ENCODE assay signal across 8 mouse cellular contexts in genomic region chr19:32169634-32170540, GRCm38 (mm10).
A peak's percentile ranks its signal among the peaks of the same experiment; 100 is the strongest.
DNase-seq lines count a peak whose midpoint lies in the region; ATAC-seq and TF ChIP-seq lines count a peak whose summit lies in the region.

No protein-coding gene starts in this region.

- peak; percentile 64 for TF ChIP-seq CTCF in left cerebral cortex, adult 2 months (IDR thresholded peaks at IDR 0.05)
- TF ChIP-seq CTCF in stomach, postnatal 0 days (IDR thresholded peaks at IDR 0.05; ENCODE audit: low read depth), result peak; percentile 77

- no peak overlapping the region for H3K4me3 ChIP-seq in kidney, embryonic 14.5 days (ENCODE audit: low read length)
- H3K4me3 ChIP-seq in forebrain, embryonic 13.5 days, result no peak overlapping the region
- H3K4me3 ChIP-seq in left cerebral cortex, adult 2 months, result no peak overlapping the region
- no peak overlapping the region for H3K4me3 ChIP-seq in myocyte
- H3K4me3 ChIP-seq in stomach, postnatal 0 days (ENCODE audit: low read depth, low read length), result no peak overlapping the region

- intact Hi-C loops in heart, postnatal 10 days (cut with DNase I), result loop anchor here (1.0 to 5.0 kb wide), 3 partner anchors 152 to 317 kb away; partner anchors contain the start of genes Minpp1 and Sgms1
- intact Hi-C loops in left cerebral cortex, adult 2 months (cut with DNase I), result loop anchor here (2.0 to 5.0 kb wide), 3 partner anchors 153 to 317 kb away; partner anchors contain the start of genes Minpp1 and Sgms1

- no peaks in the 10 kb centered on the region for H3K36me3 ChIP-seq in kidney, embryonic 14.5 days (ENCODE audit: control insufficient read depth, insufficient read depth, low read length)
- no peaks in the 10 kb centered on the region for H3K36me3 ChIP-seq in forebrain, embryonic 13.5 days (ENCODE audit: poor library complexity, severe bottlenecking)
- H3K36me3 ChIP-seq in myocyte (ENCODE audit: control insufficient read depth, insufficient read depth), result no peaks in the 10 kb centered on the region
- no peaks in the 10 kb centered on the region for H3K36me3 ChIP-seq in stomach, postnatal 0 days (ENCODE audit: control insufficient read depth, insufficient read depth, low read length)

- H3K4me2 ChIP-seq in kidney, embryonic 14.5 days (replicated peaks; ENCODE audit: low read depth, low read length), result no peak overlapping the region
- no peak overlapping the region for H3K4me2 ChIP-seq in forebrain, embryonic 13.5 days
- peak overlapping the region; percentile 39 for H3K4me2 ChIP-seq in myocyte (ENCODE audit: low read depth)
- no peak overlapping the region for H3K4me2 ChIP-seq in stomach, postnatal 0 days (replicated peaks; ENCODE audit: low read depth)

- no peak for ATAC-seq in kidney, embryonic 14.5 days (ENCODE audit: low FRiP score, low TSS enrichment)
- ATAC-seq in forebrain, embryonic 13.5 days, result peak; percentile 57; the same call in 1 of the 2 replicates
- ATAC-seq in stomach, postnatal 0 days (ENCODE audit: low FRiP score, low TSS enrichment), result no peak; the same call in 1 of the 2 replicates

- TF ChIP-seq POLR2A in myocyte (IDR thresholded peaks at IDR 0.05; ENCODE audit: insufficient read length, low read depth), result no peak

- no peak overlapping the region for H3K9ac ChIP-seq in kidney, embryonic 14.5 days (ENCODE audit: low read depth, low read length)
- no peak overlapping the region for H3K9ac ChIP-seq in forebrain, embryonic 13.5 days
- H3K9ac ChIP-seq in stomach, postnatal 0 days (ENCODE audit: low read length), result no peak overlapping the region

- no peaks in the 10 kb centered on the region for H3K9me3 ChIP-seq in kidney, embryonic 14.5 days (ENCODE audit: control insufficient read depth, low read length)
- no peaks in the 10 kb centered on the region for H3K9me3 ChIP-seq in forebrain, embryonic 13.5 days (replicated peaks)
- H3K9me3 ChIP-seq in stomach, postnatal 0 days (ENCODE audit: control insufficient read depth, low read length), result no peaks in the 10 kb centered on the region

- peaks cover 22% of the 10 kb centered on the region for H3K79me2 ChIP-seq in myocyte (ENCODE audit: control insufficient read depth, insufficient read depth)

- peak; percentile 62 for DNase-seq in kidney, adult 11 months
- peak; percentile 74 for DNase-seq in c-Kit-positive CD71-positive TER-119-negative erythroid progenitor cells, embryonic 14.5 days (ENCODE audit: low read depth)
- DNase-seq in heart, postnatal 10 days, result peak; percentile 86 to 89
- peak; percentile 72 to 76 for DNase-seq in left cerebral cortex, adult 2 months (ENCODE audit: extremely low spot score in 1 of 2, low spot score in 2 of 2)
- peak; percentile 78 for DNase-seq in stomach, postnatal 0 days (ENCODE audit: low spot score)

- no peaks in the 10 kb centered on the region for H3K4me1 ChIP-seq in kidney, embryonic 14.5 days (ENCODE audit: control insufficient read depth, insufficient read depth, low read length)
- H3K4me1 ChIP-seq in forebrain, embryonic 13.5 days, result no peaks in the 10 kb centered on the region
- H3K4me1 ChIP-seq in stomach, postnatal 0 days (replicated peaks; ENCODE audit: control insufficient read depth, insufficient read depth), result no peaks in the 10 kb centered on the region

- no peaks in the 10 kb centered on the region for H3K27me3 ChIP-seq in kidney, embryonic 14.5 days (ENCODE audit: control insufficient read depth, insufficient read depth, low read length)
- no peaks in the 10 kb centered on the region for H3K27me3 ChIP-seq in forebrain, embryonic 13.5 days
- no peaks in the 10 kb centered on the region for H3K27me3 ChIP-seq in myocyte (ENCODE audit: control insufficient read depth, insufficient read depth, insufficient read length)
- no peaks in the 10 kb centered on the region for H3K27me3 ChIP-seq in stomach, postnatal 0 days (ENCODE audit: control insufficient read depth, insufficient read depth, low read length)

- H3ac ChIP-seq in myocyte (ENCODE audit: control insufficient read depth, insufficient read length), result no peak overlapping the region

- no peak for TF ChIP-seq EP300 in stomach, postnatal 0 days (optimal IDR thresholded peaks at IDR 0.05)

- WGBS in kidney, embryonic 14.5 days, result 80% methylated on average over 8 of the region's 9 CpGs
- WGBS in forebrain, embryonic 13.5 days, result 76% methylated on average over 8 of the region's 9 CpGs
- WGBS in stomach, postnatal 0 days, result 65% methylated on average over 8 of the region's 9 CpGs

- H3K27ac ChIP-seq in kidney, embryonic 14.5 days (ENCODE audit: low read depth, low read length), result no peak overlapping the region
- no peak overlapping the region for H3K27ac ChIP-seq in forebrain, embryonic 13.5 days
- H3K27ac ChIP-seq in left cerebral cortex, adult 2 months, result peak overlapping the region; percentile 37
- H3K27ac ChIP-seq in stomach, postnatal 0 days (replicated peaks), result no peak overlapping the region

TF ChIP-seq in myocyte, 11 proteins besides CTCF, POLR2A, EP300 and RAD21:
- TF ChIP-seq MAX (IDR thresholded peaks at IDR 0.05; ENCODE audit: low read depth) (no peak), CEBPB (IDR thresholded peaks at IDR 0.05; ENCODE audit: insufficient read depth, poor library complexity, severe bottlenecking) (peak; percentile 75), MYOD1 (IDR thresholded peaks at IDR 0.05; ENCODE audit: control insufficient read depth in 1 of 3, insufficient read length in 2 of 3, low read depth in 2 of 3) (no peak)
